Mouse (Mus musculus) olfactory bulb, adult 2 months (tissue): Measurements from ENCODE around the gene Lhfp.
"Not testable (repeated sequence)": the region's sequence is repeated elsewhere in the genome, so short reads cannot be mapped to it uniquely, and the experiment has no call there.

Experiments used
- CTCF ChIP-seq: fragments of 200-500 bp; IDR thresholded peaks from 2 replicates; pipeline ENCODE4 v1.5.1; 2012; ENCODE audit warnings: low read depth, mild to moderate bottlenecking, low read length, moderate library complexity; ENCODE audit not compliant: insufficient read depth
- POLR2A ChIP-seq: fragments of 200-500 bp; IDR thresholded peaks from 2 replicates; pipeline ENCODE4 v1.6.1; 2012; ENCODE audit warnings: mild to moderate bottlenecking, low read depth, low read length, moderate library complexity; ENCODE audit not compliant: insufficient read depth

DNA sequence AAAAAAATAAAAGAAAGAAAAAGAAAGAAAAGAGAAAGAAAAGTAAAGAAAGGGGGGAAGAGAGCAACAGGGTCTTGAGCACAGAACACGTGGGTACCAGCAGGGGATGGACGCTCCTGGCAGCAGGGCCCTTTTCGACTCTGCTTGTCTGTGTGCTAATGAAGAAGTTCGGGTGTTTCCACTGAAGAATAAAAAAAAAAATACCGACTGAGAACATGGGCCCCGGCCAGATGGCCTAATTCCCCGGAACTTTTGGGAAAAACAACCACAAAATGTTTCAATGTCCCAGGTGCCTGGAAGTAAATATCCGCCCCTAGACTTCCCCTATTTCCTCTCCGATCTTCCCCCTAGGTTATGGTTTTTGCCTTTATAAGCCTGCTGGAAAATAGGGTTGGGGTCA, 191.1 kb downstream of the Lhfp start:
- not testable (repeated sequence) for TF ChIP-seq POLR2A, CTCF
